Mouse (Mus musculus): ENCODE measurements around the gene Filip1. TPM values are rescaled to one million over a fixed set of nuclear protein-coding genes. Genes with fewer than 3 reads are reported as not detected.

Gene Filip1
- polyA plus RNA-seq, 1 experiment from 2014 or later, result 1.5 TPM

DNA sequence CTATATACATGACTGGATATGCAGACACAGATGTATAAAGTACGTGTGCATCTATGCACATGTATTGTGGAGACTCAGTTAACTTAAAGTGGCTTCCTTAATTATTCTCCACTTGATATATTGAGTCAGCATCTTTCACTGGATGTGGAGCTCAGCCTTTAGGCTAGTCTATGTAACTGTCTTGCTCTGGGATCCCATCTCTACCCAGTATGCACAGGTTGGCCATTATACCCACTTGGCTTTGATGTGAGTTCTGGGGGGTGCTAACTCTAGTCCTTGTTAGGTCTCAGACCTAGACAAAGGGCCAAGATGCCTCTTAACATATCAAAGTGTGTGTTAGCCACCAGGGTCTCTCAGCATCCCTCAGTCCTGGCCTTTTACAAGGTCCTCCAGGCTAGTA lies 181.4 kb downstream of the Filip1 start:
- Histone ChIP-seq H3K4me1 (ENCODE audit: control insufficient read depth, insufficient read depth, low read length) (no peaks in the 10 kb centered on the region), H3K36me3 (ENCODE audit: control insufficient read depth, insufficient read depth, low read length) (no peaks in the 10 kb centered on the region), H3K4me3 (ENCODE audit: low read depth, low read length) (no peak overlapping the region), H3K27me3 (ENCODE audit: control insufficient read depth, insufficient read depth, low read length) (no peaks in the 10 kb centered on the region), H3K9ac (ENCODE audit: low read length) (no peak overlapping the region), H3K27ac (replicated peaks; ENCODE audit: low read depth, low read length) (no peak overlapping the region), H3K4me2 (ENCODE audit: low read depth, severe bottlenecking) (no peak overlapping the region), H3K9me3 (ENCODE audit: control insufficient read depth, low read length) (no peaks in the 10 kb centered on the region)
- ATAC-seq (ENCODE audit: insufficient number of reproducible peaks, low FRiP score, low TSS enrichment, low read depth) (no peak; the same call in 1 of the 2 replicates), DNase-seq (ENCODE audit: low spot score) (no peak)
- 88% methylated on average over 1 of the region's 1 CpGs for WGBS

DNA sequence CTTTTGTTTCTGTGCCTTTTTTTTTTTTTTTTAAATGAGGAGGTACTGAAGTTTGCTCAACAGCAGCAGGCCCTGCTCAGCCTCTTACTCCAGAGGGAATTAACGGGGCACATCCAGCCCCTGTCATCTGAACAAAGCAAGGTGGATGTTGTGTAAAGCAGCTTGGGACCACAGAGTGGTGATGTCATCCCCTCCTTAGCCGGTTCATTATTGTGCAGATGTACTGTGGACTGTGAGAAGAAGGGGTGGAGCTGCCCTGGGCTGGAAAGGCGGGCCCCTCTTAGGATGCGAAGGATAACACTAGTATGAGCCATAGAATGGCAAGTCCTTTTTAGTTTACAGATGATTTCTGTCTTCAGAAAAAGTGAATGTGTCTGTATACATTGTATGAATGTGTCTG lies 181.8 kb downstream of the Filip1 start:
- Histone ChIP-seq H3K27me3 (ENCODE audit: control insufficient read depth, insufficient read depth, low read length) (no peaks in the 10 kb centered on the region), H3K4me3 (ENCODE audit: low read depth, low read length) (no peak overlapping the region), H3K4me1 (ENCODE audit: control insufficient read depth, insufficient read depth, low read length) (no peaks in the 10 kb centered on the region), H3K9ac (ENCODE audit: low read length) (no peak overlapping the region), H3K36me3 (ENCODE audit: control insufficient read depth, insufficient read depth, low read length) (no peaks in the 10 kb centered on the region), H3K4me2 (ENCODE audit: low read depth, severe bottlenecking) (no peak overlapping the region), H3K9me3 (ENCODE audit: control insufficient read depth, low read length) (no peaks in the 10 kb centered on the region), H3K27ac (replicated peaks; ENCODE audit: low read depth, low read length) (no peak overlapping the region)
- 43% methylated on average over 4 of the region's 4 CpGs for WGBS
- no peak for DNase-seq (ENCODE audit: low spot score)
- ATAC-seq (ENCODE audit: insufficient number of reproducible peaks, low FRiP score, low TSS enrichment, low read depth), result no peak

DNA sequence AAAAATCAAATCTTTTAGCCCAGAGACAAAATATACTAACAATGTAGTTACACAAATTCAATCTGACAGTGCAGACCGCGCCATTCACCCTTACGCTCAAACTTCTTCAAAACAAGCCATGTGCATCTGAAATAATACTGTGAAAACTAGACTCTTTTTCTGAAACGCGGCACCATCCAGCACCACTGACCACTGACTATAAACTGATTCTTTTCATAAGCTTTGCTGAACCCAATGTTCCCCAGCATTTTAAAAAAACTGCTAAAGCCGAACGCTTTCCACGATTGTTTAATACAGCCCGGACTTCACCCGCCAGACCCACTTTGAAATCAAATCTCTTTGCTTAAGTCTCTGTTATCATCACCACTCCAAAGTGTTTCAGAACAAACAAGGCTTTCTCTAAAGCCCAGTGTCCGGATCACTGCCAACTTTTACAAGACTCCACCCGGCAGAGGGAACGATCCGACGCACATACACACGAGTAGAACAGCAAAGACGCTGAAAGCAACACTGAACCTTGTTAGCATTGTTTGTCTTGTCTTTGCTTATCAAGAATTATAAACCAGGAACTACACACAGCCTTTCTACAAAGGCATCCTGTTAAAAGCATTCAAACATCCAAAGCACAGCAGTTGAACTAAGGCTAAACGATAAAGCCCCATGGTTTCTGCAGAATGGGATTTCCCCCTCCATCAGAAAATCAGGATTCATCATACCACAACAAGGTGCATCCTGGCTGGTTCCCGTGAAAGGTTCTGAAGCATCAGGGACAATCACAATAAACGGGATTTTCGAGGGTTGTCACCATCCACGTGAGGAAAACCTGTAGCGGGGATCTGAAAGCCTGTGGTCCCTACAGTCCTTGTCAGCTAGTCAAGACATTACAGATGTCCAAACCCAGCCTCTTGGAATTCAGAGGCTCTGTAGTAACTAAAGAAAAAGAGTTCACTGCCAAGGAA lies 182.5 kb downstream of the Filip1 start:
- H3K27me3 ChIP-seq (ENCODE audit: control insufficient read depth, insufficient read depth, low read length), result no peaks in the 10 kb centered on the region
- 84% methylated on average over 23 of the region's 23 CpGs for WGBS
- no peaks in the 10 kb centered on the region for H3K4me1 ChIP-seq (ENCODE audit: control insufficient read depth, insufficient read depth, low read length)
- no peaks in the 10 kb centered on the region for H3K36me3 ChIP-seq (ENCODE audit: control insufficient read depth, insufficient read depth, low read length)
- DNase-seq (ENCODE audit: low spot score) (no peak), ATAC-seq (ENCODE audit: insufficient number of reproducible peaks, low FRiP score, low TSS enrichment, low read depth) (no peak)
- H3K4me2 ChIP-seq (ENCODE audit: low read depth, severe bottlenecking), result no peak overlapping the region
- H3K9ac ChIP-seq (ENCODE audit: low read length), result no peak overlapping the region
- H3K9me3 ChIP-seq (ENCODE audit: control insufficient read depth, low read length), result no peaks in the 10 kb centered on the region
- no peak overlapping the region for H3K4me3 ChIP-seq (ENCODE audit: low read depth, low read length)
- no peak overlapping the region for H3K27ac ChIP-seq (replicated peaks; ENCODE audit: low read depth, low read length)

DNA sequence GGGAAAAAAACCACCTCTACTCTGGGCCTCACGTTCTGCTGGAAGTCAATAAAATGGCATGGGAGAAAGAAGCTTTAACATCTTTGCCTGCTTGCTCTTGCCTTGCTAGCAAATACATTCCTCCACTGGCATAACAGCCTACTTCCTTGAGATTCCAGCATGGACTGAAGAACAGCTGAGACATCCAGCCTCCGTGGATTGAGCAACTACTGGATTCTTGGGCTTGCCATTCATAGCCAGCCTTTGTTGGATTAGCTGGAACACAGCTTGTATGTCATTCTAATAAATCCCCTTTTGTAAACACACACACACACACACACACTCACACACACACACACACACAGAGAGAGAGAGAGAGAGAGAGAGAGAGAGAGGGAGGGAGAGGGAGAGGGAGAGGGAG lies 185.6 kb downstream of the Filip1 start:
- 82% methylated on average over 2 of the region's 2 CpGs for WGBS
- H3K9me3 ChIP-seq (ENCODE audit: control insufficient read depth, low read length), result no peaks in the 10 kb centered on the region
- H3K4me1 ChIP-seq (ENCODE audit: control insufficient read depth, insufficient read depth, low read length), result no peaks in the 10 kb centered on the region
- no peak overlapping the region for H3K27ac ChIP-seq (replicated peaks; ENCODE audit: low read depth, low read length)
- no peaks in the 10 kb centered on the region for H3K36me3 ChIP-seq (ENCODE audit: control insufficient read depth, insufficient read depth, low read length)
- no peak overlapping the region for H3K9ac ChIP-seq (ENCODE audit: low read length)
- no peak for ATAC-seq (ENCODE audit: insufficient number of reproducible peaks, low FRiP score, low TSS enrichment, low read depth)
- no peak overlapping the region for H3K4me3 ChIP-seq (ENCODE audit: low read depth, low read length)
- H3K4me2 ChIP-seq (ENCODE audit: low read depth, severe bottlenecking), result no peak overlapping the region
- no peaks in the 10 kb centered on the region for H3K27me3 ChIP-seq (ENCODE audit: control insufficient read depth, insufficient read depth, low read length)
- no peak for DNase-seq (ENCODE audit: low spot score)

DNA sequence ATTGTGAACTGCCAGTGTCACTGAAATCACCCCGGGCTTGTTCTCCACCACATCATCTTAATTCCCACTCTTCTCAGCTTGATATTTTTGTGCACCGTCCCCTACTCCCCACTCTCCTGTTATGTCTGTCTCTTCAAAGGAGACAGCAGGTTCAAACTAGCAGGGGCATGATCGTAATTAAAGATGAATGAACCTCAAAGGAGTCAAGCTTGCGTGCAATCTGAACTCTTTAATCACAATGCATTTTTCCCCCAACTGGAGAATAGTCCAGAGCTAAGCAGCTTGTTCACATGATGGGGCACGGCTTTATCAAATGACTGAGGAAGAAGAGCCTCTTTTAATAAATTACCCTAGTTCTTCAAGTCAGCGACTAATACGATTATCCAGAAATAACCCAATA lies 187.1 kb downstream of the Filip1 start:
- Histone ChIP-seq H3K27me3 (ENCODE audit: control insufficient read depth, insufficient read depth, low read length) (no peaks in the 10 kb centered on the region), H3K36me3 (ENCODE audit: control insufficient read depth, insufficient read depth, low read length) (no peaks in the 10 kb centered on the region), H3K9ac (ENCODE audit: low read length) (no peak overlapping the region), H3K4me2 (ENCODE audit: low read depth, severe bottlenecking) (no peak overlapping the region), H3K4me3 (ENCODE audit: low read depth, low read length) (no peak overlapping the region), H3K9me3 (ENCODE audit: control insufficient read depth, low read length) (no peaks in the 10 kb centered on the region), H3K4me1 (ENCODE audit: control insufficient read depth, insufficient read depth, low read length) (no peaks in the 10 kb centered on the region), H3K27ac (replicated peaks; ENCODE audit: low read depth, low read length) (no peak overlapping the region)
- WGBS, result 77% methylated on average over 7 of the region's 7 CpGs
- ATAC-seq (ENCODE audit: insufficient number of reproducible peaks, low FRiP score, low TSS enrichment, low read depth), result no peak
- DNase-seq (ENCODE audit: low spot score), result no peak

DNA sequence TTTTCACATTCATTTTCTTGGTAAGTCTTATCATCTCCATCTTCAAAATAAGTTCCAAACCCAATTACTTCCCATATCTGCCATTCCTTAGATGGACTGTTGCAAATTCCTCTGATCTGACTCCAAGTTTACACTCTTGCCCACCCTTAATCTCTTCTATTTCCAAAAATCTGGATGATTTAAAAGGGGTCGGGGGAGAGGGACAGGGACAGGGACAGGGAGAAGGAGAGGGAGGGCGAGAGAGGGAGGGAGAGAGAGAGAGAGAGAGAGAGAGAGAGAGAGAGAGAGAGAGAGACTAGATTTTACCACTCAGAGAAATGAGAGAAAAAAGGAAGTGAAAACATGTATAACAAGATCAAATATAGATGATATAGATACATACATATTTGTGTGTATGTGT lies 188.8 kb downstream of the Filip1 start:
- H3K27ac ChIP-seq (replicated peaks; ENCODE audit: low read depth, low read length), result no peak overlapping the region
- H3K9me3 ChIP-seq (ENCODE audit: control insufficient read depth, low read length), result no peaks in the 10 kb centered on the region
- 72% methylated on average over 2 of the region's 2 CpGs for WGBS
- no peaks in the 10 kb centered on the region for H3K36me3 ChIP-seq (ENCODE audit: control insufficient read depth, insufficient read depth, low read length)
- no peak for ATAC-seq (ENCODE audit: insufficient number of reproducible peaks, low FRiP score, low TSS enrichment, low read depth)
- H3K4me2 ChIP-seq (ENCODE audit: low read depth, severe bottlenecking), result no peak overlapping the region
- no peaks in the 10 kb centered on the region for H3K27me3 ChIP-seq (ENCODE audit: control insufficient read depth, insufficient read depth, low read length)
- H3K4me3 ChIP-seq (ENCODE audit: low read depth, low read length), result no peak overlapping the region
- no peaks in the 10 kb centered on the region for H3K4me1 ChIP-seq (ENCODE audit: control insufficient read depth, insufficient read depth, low read length)
- no peak for DNase-seq (ENCODE audit: low spot score)
- no peak overlapping the region for H3K9ac ChIP-seq (ENCODE audit: low read length)

DNA sequence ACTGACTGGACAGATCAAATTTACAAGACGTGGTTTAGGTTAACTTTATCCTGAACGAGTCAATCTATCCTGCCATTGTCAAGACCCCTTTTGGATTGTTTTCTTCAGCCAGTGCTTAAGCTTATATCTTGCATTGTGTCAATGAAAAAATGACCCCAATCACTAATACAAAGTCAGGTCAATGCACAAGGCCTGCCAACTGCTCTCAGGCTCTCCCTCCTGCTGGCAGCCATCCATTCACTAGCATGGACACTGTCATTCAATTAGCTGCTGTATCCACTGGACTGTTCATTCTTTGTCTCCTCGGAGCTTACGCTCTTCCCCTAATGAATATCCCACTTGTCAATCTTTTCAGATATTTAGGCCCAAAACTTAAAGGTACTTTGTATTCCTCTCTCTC lies 189.2 kb downstream of the Filip1 start:
- WGBS, result 83% methylated on average over 4 of the region's 4 CpGs
- Histone ChIP-seq H3K9me3 (ENCODE audit: control insufficient read depth, low read length) (no peaks in the 10 kb centered on the region), H3K4me3 (ENCODE audit: low read depth, low read length) (no peak overlapping the region), H3K4me1 (ENCODE audit: control insufficient read depth, insufficient read depth, low read length) (no peaks in the 10 kb centered on the region), H3K27me3 (ENCODE audit: control insufficient read depth, insufficient read depth, low read length) (no peaks in the 10 kb centered on the region), H3K36me3 (ENCODE audit: control insufficient read depth, insufficient read depth, low read length) (no peaks in the 10 kb centered on the region), H3K4me2 (ENCODE audit: low read depth, severe bottlenecking) (no peak overlapping the region), H3K27ac (replicated peaks; ENCODE audit: low read depth, low read length) (no peak overlapping the region), H3K9ac (ENCODE audit: low read length) (no peak overlapping the region)
- ATAC-seq (ENCODE audit: insufficient number of reproducible peaks, low FRiP score, low TSS enrichment, low read depth) (no peak), DNase-seq (ENCODE audit: low spot score) (no peak)

DNA sequence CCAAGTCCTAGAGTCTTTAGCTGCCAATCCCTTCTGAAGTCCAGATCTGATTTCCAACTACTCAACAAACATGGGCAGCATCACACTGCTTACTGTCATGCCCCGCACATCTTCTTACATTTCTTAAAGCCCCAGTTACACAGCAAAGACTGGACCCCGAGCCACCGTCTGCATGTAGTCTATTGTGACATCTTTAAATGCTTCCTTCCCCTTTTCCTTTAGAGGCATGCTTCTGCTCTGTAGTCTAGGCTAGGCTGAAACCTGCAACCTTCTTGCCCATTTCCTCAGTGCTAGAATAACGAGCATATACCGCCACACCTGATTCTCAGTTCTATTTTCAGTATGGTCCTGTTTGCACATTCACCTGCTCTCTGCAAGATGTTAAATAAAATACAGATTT lies 196.2 kb downstream of the Filip1 start:
- Histone ChIP-seq H3K27ac (replicated peaks; ENCODE audit: low read depth, low read length) (no peak overlapping the region), H3K9ac (ENCODE audit: low read length) (no peak overlapping the region), H3K4me3 (ENCODE audit: low read depth, low read length) (no peak overlapping the region), H3K4me2 (ENCODE audit: low read depth, severe bottlenecking) (no peak overlapping the region), H3K36me3 (ENCODE audit: control insufficient read depth, insufficient read depth, low read length) (no peaks in the 10 kb centered on the region), H3K4me1 (ENCODE audit: control insufficient read depth, insufficient read depth, low read length) (no peaks in the 10 kb centered on the region), H3K27me3 (ENCODE audit: control insufficient read depth, insufficient read depth, low read length) (no peaks in the 10 kb centered on the region), H3K9me3 (ENCODE audit: control insufficient read depth, low read length) (no peaks in the 10 kb centered on the region)
- no peak for DNase-seq (ENCODE audit: low spot score)
- WGBS, result 91% methylated on average over 5 of the region's 5 CpGs
- ATAC-seq (ENCODE audit: insufficient number of reproducible peaks, low FRiP score, low TSS enrichment, low read depth), result no peak

DNA sequence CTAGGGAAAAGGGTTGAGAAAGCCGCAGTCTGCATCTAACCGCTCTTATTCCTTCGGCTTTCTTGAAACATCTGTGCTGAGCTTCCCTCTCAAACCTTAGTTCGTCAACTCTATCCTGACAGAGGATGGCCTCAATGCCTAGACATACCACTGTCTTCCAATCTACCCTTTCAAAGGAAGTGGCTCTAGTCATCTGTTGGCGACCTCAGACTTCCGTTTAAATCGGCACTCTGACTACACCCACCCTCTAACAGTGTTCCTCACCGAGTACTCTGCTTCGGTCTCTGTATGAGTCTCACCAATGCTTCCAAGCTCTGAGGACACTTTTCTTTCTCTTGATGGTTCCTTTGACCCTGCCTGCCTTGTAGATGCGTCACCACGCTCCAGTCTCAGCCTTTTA lies 196.6 kb downstream of the Filip1 start:
- Histone ChIP-seq H3K9me3 (ENCODE audit: control insufficient read depth, low read length) (no peaks in the 10 kb centered on the region), H3K4me2 (ENCODE audit: low read depth, severe bottlenecking) (no peak overlapping the region), H3K27ac (replicated peaks; ENCODE audit: low read depth, low read length) (no peak overlapping the region), H3K27me3 (ENCODE audit: control insufficient read depth, insufficient read depth, low read length) (no peaks in the 10 kb centered on the region), H3K36me3 (ENCODE audit: control insufficient read depth, insufficient read depth, low read length) (no peaks in the 10 kb centered on the region), H3K4me1 (ENCODE audit: control insufficient read depth, insufficient read depth, low read length) (no peaks in the 10 kb centered on the region), H3K9ac (ENCODE audit: low read length) (no peak overlapping the region), H3K4me3 (ENCODE audit: low read depth, low read length) (no peak overlapping the region)
- DNase-seq (ENCODE audit: low spot score) (no peak), ATAC-seq (ENCODE audit: insufficient number of reproducible peaks, low FRiP score, low TSS enrichment, low read depth) (no peak)
- WGBS, result 93% methylated on average over 11 of the region's 11 CpGs
